Comparison of ENCODE assay signal across 27 mouse cellular contexts in genomic region chr19:55927674-55928061, GRCm38 (mm10).
DNase-seq lines count a peak whose midpoint lies in the region; ATAC-seq and TF ChIP-seq lines count a peak whose summit lies in the region.
"Had no signal": no experiment of that assay in that cellular context is flagged by ENCODE, and none has a peak within 500 bp of the region (broad histone marks: within the 10 kb centered on the region; RNA-seq: fewer than 3 reads in every experiment).

No protein-coding gene starts in this region.

- WGBS in forebrain, postnatal 0 days = 83% methylated on average over 9 of the region's 9 CpGs
- WGBS in forebrain, embryonic 13.5 days = 92% methylated on average over 9 of the region's 9 CpGs
- WGBS in midbrain, embryonic 16.5 days = 79% methylated on average over 9 of the region's 9 CpGs
- WGBS in midbrain, embryonic 11.5 days = 94% methylated on average over 9 of the region's 9 CpGs
- WGBS in liver, embryonic 16.5 days (ENCODE audit: insufficient replicate concordance) = 91% methylated on average over 9 of the region's 9 CpGs

- H3K4me1 ChIP-seq in forebrain, postnatal 0 days (ENCODE audit: insufficient read depth) = no peaks in the 10 kb centered on the region
- H3K4me1 ChIP-seq in forebrain, embryonic 13.5 days = peaks cover 16% of the 10 kb centered on the region
- H3K4me1 ChIP-seq in midbrain, embryonic 16.5 days (ENCODE audit: control insufficient read depth, insufficient read depth, low read length) = peaks cover 16% of the 10 kb centered on the region; the same call in 1 of the 2 replicates
- H3K4me1 ChIP-seq in midbrain, embryonic 11.5 days (ENCODE audit: control insufficient read depth, insufficient read depth, low read length) = peaks cover 10% of the 10 kb centered on the region
- H3K4me1 ChIP-seq in liver, embryonic 16.5 days (ENCODE audit: control insufficient read depth, low read depth, low read length) = peaks cover 50% of the 10 kb centered on the region

- no peaks in the 10 kb centered on the region for H3K36me3 ChIP-seq in forebrain, postnatal 0 days (ENCODE audit: insufficient read depth)
- peaks cover 8% of the 10 kb centered on the region for H3K36me3 ChIP-seq in forebrain, embryonic 13.5 days (ENCODE audit: poor library complexity, severe bottlenecking)
- no peaks in the 10 kb centered on the region for H3K36me3 ChIP-seq in midbrain, embryonic 16.5 days (ENCODE audit: control insufficient read depth, insufficient read depth, low read length)
- peaks cover 4% of the 10 kb centered on the region; the same call in 1 of the 2 replicates for H3K36me3 ChIP-seq in midbrain, embryonic 11.5 days (ENCODE audit: control insufficient read depth, insufficient read depth, low read length)
- H3K36me3 ChIP-seq in liver, embryonic 16.5 days (ENCODE audit: control insufficient read depth, insufficient read depth) = peaks cover 11% of the 10 kb centered on the region

- H3K27me3 ChIP-seq in forebrain, postnatal 0 days (ENCODE audit: insufficient read depth, low read length) = no peaks in the 10 kb centered on the region
- peaks cover 25% of the 10 kb centered on the region for H3K27me3 ChIP-seq in forebrain, embryonic 13.5 days
- H3K27me3 ChIP-seq in midbrain, embryonic 16.5 days (ENCODE audit: control insufficient read depth, insufficient read depth, low read depth, low read length) = no peaks in the 10 kb centered on the region
- H3K27me3 ChIP-seq in midbrain, embryonic 11.5 days (ENCODE audit: control insufficient read depth, insufficient read depth, low read length) = no peaks in the 10 kb centered on the region
- no peaks in the 10 kb centered on the region for H3K27me3 ChIP-seq in liver, embryonic 16.5 days (ENCODE audit: control insufficient read depth, insufficient read depth, low read depth, low read length)
- H3K27me3 ChIP-seq: heart, embryonic 15.5 days; kidney, embryonic 15.5 days; limb, embryonic 15.5 days; lung, embryonic 15.5 days; neural tube, embryonic 12.5 days had no signal

- DNase-seq in forebrain, postnatal 0 days = peak; percentile 22
- DNase-seq in midbrain, embryonic 11.5 days (ENCODE audit: low spot score, missing footprints) = no peak
- no peak for DNase-seq in gastrocnemius, postnatal 36 days
- DNase-seq in left cerebral cortex, adult 9 months (ENCODE audit: low spot score in 2 of 2) = no peak
- DNase-seq: adrenal gland, postnatal 25 days; cerebellum, adult 18-20 months; cerebellum, postnatal 10 days; kidney, adult 18-20 months; kidney, postnatal 36 days; left cerebral cortex, postnatal 4 days; right cerebral cortex, postnatal 4 days; thymus, adult 18-20 months; thymus, postnatal 25 days had no signal

- H3K9ac ChIP-seq in forebrain, postnatal 0 days = no peak overlapping the region
- no peak overlapping the region for H3K9ac ChIP-seq in forebrain, embryonic 13.5 days
- H3K9ac ChIP-seq in midbrain, embryonic 16.5 days (ENCODE audit: low read depth, low read length) = no peak overlapping the region
- no peak overlapping the region for H3K9ac ChIP-seq in midbrain, embryonic 11.5 days (ENCODE audit: low read length)
- H3K9ac ChIP-seq in liver, embryonic 16.5 days (ENCODE audit: low read depth, low read length) = peak overlapping the region; percentile 76
- H3K9ac ChIP-seq: heart, embryonic 15.5 days; kidney, embryonic 15.5 days; limb, embryonic 15.5 days; lung, embryonic 15.5 days; midbrain, embryonic 12.5 days; neural tube, embryonic 12.5 days had no signal

- H3K9me3 ChIP-seq in forebrain, postnatal 0 days (ENCODE audit: low read length) = no peaks in the 10 kb centered on the region
- H3K9me3 ChIP-seq in forebrain, embryonic 13.5 days (replicated peaks) = no peaks in the 10 kb centered on the region
- H3K9me3 ChIP-seq in midbrain, embryonic 16.5 days (replicated peaks; ENCODE audit: control insufficient read depth, low read length, poor library complexity, severe bottlenecking) = no peaks in the 10 kb centered on the region
- H3K9me3 ChIP-seq in midbrain, embryonic 11.5 days (ENCODE audit: control insufficient read depth, low read length) = no peaks in the 10 kb centered on the region
- H3K9me3 ChIP-seq in liver, embryonic 16.5 days (replicated peaks; ENCODE audit: control insufficient read depth, low read length) = no peaks in the 10 kb centered on the region
- H3K9me3 ChIP-seq: heart, embryonic 15.5 days; kidney, embryonic 15.5 days; limb, embryonic 15.5 days; lung, embryonic 15.5 days; midbrain, embryonic 12.5 days; neural tube, embryonic 12.5 days had no signal

- H3K4me3 ChIP-seq in forebrain, postnatal 0 days (ENCODE audit: low read depth, low read length) = no peak overlapping the region
- H3K4me3 ChIP-seq in forebrain, embryonic 13.5 days = no peak overlapping the region
- H3K4me3 ChIP-seq in midbrain, embryonic 16.5 days (ENCODE audit: low read depth, low read length) = no peak overlapping the region
- no peak overlapping the region for H3K4me3 ChIP-seq in midbrain, embryonic 11.5 days (ENCODE audit: low read depth, low read length)
- H3K4me3 ChIP-seq in liver, embryonic 16.5 days (ENCODE audit: low read depth, low read length) = peak overlapping the region; percentile 65
- H3K4me3 ChIP-seq: heart, embryonic 15.5 days; kidney, embryonic 15.5 days; layer of hippocampus, adult 2 months; limb, embryonic 15.5 days; lung, embryonic 15.5 days; midbrain, embryonic 12.5 days; myocyte; neural tube, embryonic 12.5 days had no signal

- intact Hi-C loops in gastrocnemius, postnatal 36 days (cut with DNase I) = no loop called here

- no peak overlapping the region for H3K27ac ChIP-seq in forebrain, postnatal 0 days (ENCODE audit: low read depth, low read length)
- H3K27ac ChIP-seq in forebrain, embryonic 13.5 days = no peak overlapping the region
- H3K27ac ChIP-seq in midbrain, embryonic 16.5 days (ENCODE audit: low read length) = peak overlapping the region; percentile 65
- H3K27ac ChIP-seq in midbrain, embryonic 11.5 days (ENCODE audit: low read depth, low read length) = no peak overlapping the region
- H3K27ac ChIP-seq in liver, embryonic 16.5 days (ENCODE audit: low read length) = peak overlapping the region; percentile 98
- H3K27ac ChIP-seq: heart, embryonic 15.5 days; kidney, embryonic 15.5 days; layer of hippocampus, adult 2 months; limb, embryonic 15.5 days; lung, embryonic 15.5 days; midbrain, embryonic 12.5 days; neural tube, embryonic 12.5 days; stomach, postnatal 0 days had no signal

- no peak; the same call in 1 of the 2 replicates for ATAC-seq in forebrain, postnatal 0 days
- ATAC-seq in forebrain, embryonic 13.5 days = no peak
- no peak for ATAC-seq in midbrain, embryonic 16.5 days
- no peak for ATAC-seq in midbrain, embryonic 11.5 days (ENCODE audit: low FRiP score)
- no peak for ATAC-seq in liver, embryonic 16.5 days (ENCODE audit: low read depth)
- ATAC-seq: forebrain, embryonic 16.5 days; hindbrain, embryonic 16.5 days had no signal

- H3K4me2 ChIP-seq in forebrain, postnatal 0 days (ENCODE audit: low read depth) = no peak overlapping the region
- H3K4me2 ChIP-seq in forebrain, embryonic 13.5 days = no peak overlapping the region
- H3K4me2 ChIP-seq in midbrain, embryonic 16.5 days (ENCODE audit: low read length) = no peak overlapping the region
- H3K4me2 ChIP-seq in midbrain, embryonic 11.5 days = no peak overlapping the region
- H3K4me2 ChIP-seq in liver, embryonic 16.5 days (ENCODE audit: low read depth, low read length) = peak overlapping the region; percentile 57
- H3K4me2 ChIP-seq: heart, embryonic 15.5 days; kidney, embryonic 15.5 days; limb, embryonic 15.5 days; lung, embryonic 15.5 days; midbrain, embryonic 12.5 days; neural tube, embryonic 12.5 days had no signal

- TF ChIP-seq CTCF in forebrain, postnatal 0 days (IDR thresholded peaks at IDR 0.05; ENCODE audit: low read depth) = no peak

Comparison
In these comparisons a context has a peak if more than half of its experiments do, and no peak if none do; other contexts are left out.
1. H3K27ac ChIP-seq: peak in midbrain, embryonic 16.5 days (single experiment) and liver, embryonic 16.5 days (single experiment); none in forebrain, postnatal 0 days (single experiment), forebrain, embryonic 13.5 days (single experiment) and midbrain, embryonic 11.5 days (single experiment).